Mouse (Mus musculus) forelimb bud, embryonic 11.5 days (tissue): Measurements from ENCODE around the gene Gm10322.

Source experiments
- DNase-seq: peaks from one replicate; pipeline ENCODE4 v3.0.0-alpha.2; 2012; ENCODE audit warnings: low read depth, low spot score

Gene Gm10322

DNA sequence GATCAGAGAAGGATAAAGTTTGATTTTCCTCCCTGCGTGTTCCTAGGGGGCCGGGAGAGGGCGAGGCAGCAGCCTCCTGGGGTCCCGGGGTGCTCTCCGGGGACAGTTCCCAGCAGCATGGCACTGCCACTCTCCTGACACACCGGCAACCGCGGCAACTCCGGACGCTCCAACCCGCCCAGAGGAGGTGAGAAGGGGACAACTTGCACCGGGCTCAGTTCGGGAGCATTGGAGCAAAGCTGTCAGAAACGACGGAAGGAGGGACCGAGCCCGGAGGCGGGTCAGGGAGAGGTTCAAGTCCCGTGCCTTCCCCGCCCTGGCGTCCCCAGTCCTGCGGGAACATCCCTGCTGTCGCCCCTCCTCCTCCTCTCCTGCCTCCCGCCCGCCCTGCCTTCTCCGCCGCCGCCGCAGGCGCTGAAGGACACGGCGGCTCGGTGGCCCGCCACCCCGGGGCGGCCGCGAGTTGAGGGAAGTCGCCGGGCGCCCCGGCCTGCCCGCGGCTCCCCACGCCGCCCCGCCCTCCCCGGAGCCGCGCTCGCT, at the start of gene Gm10322:
TSS of gene Gm10322 (plus strand) at position 83 of the 540 bp plus-strand sequence.
- peak; percentile 48 for DNase-seq

DNA sequence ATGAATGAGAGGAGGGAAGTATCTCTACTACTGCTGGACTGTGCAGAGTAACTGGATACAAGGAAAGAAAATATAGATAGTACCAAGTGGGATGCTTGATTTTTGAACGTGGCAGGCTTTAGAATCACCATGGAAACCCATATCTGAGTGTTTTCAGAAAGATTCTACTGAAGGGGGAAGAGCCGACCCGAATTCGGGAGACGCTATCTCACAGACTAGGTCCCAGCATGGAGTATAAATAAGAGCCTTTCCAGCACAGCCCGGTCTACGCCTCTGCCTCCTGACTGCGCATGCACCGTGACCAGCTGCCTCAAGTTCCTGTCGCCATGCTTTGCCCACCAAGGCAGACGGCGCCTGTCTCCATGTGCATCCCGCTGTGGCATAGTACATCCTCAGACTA, 48.9 kb upstream of the Gm10322 start:
- no peak for DNase-seq

DNA sequence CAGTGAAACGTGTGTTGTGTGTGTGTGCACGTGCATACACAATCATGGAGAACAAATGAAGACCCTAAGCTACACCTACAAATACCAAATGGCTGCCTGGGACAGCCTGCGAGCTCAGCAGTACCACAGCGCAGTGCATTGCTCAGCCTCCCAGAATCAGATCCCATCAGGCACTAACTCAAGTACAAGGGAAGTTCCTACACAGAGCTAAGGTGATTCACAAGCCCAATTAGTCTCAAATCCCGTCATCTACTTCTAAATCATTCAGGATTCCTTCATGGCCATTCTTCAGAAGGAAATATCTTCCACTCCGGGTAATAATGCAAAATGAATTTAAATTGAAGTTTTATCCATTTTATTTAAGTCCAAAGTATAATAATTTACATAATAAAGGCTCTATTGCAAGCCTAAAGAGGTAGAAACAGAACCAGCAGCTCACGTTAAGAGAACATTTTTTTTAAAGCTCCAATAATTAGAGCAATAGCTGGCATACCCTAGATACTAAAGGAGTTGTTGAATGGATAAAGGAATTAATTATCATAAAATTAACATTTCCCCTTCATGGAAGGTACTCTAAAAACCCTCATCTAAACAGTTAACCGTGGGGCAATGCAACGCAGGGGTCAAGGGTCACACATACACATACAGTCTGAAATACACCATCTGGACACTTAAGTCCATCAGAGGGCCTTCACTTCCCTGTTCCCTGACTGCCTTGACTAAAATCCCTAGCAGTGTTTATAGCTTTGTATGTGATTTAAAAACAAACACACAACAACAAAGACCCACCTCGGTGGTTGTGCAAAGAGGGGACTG, 47.0 kb upstream of the Gm10322 start:
- no peak for DNase-seq

DNA sequence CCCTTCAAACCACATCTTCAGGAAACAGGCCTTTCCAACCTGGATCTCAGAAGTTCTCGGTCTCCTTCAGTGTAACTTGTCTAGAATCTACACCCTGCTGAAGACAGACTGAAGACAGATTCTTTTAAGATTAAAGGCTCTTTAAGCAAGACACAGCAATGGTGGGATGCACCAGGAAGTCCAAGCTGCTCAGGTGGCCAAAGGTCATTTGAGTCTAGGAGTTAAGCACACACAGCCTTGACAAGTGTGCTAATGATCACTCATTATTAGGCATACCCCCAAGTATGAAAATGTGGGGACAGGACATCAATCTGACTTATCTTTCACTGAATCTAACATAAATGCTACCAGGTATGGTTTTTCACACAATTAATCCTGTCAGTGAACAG, 46.4 kb upstream of the Gm10322 start:
- no peak for DNase-seq

DNA sequence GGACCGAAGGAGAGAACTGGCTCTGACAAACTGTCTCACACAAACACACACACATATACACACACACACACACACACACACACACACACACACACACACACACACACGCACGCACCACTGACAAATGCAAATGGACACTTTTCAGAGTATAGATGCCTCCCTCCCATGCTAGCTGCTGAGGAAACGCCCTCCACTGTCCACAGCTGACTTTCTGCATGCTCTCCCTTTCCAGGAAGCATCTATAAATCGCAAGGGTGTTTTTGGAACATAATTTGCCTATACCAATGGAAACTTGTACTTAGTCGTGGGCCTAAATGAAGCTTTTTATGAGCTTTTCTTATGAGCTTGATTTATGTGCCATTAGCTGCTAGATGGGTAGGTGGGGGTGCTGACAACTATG, 45.5 kb upstream of the Gm10322 start:
- no peak for DNase-seq

DNA sequence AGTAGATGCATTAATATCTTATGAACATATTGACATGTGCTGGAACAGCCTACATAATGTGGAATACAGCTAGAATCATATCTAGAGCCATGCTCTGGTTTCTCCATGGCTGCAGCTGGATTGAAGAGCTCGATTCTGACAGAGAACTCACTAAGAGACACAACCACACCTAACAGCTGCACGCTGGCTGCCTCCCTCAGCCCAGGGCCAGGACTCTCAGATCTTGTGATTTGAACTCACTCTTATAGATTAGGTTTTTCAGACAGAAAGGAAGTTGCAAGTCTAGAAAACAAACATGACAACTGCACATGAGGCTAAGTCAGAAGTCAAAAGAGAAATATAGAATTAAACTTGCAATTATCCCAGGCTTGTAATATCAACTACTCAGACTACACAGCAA, 45.1 kb upstream of the Gm10322 start:
- no peak for DNase-seq

DNA sequence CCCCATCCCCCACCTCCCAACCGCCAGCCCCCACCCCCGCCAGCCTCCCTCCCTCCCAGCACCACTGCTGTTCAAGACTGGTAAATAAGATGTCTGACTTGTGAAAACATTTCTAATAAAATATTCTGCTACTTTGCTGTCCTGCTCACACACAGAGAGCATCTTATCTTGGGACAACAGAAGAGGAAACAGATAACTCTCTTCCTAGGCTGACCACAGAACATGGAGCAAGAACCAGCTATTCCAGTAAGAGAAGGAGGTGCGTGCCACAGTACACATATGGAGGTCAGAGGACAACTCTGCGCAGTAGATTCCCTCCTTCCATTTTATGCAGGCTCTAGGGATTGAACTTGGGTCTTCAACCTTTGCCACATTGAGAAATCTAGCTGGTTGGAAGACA, 44.6 kb upstream of the Gm10322 start:
- no peak for DNase-seq

DNA sequence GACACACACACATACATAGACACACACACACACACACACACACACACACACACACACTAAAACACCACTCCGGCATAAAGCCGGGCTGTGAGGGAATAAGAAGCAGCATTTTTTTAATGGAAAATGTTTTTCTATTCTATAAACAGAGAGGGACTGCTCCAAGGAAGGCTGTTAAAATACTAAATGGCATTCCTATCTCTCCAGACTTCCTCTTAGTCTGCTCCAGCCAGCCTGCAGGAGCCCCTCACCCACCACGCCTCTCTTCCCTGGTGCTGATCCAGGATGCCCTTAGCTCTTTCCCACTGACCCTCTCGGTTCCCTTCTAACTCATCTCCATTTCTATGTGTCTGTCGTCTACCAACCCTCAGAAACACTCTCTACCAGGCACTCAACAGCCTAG, 43.9 kb upstream of the Gm10322 start:
- no peak for DNase-seq

DNA sequence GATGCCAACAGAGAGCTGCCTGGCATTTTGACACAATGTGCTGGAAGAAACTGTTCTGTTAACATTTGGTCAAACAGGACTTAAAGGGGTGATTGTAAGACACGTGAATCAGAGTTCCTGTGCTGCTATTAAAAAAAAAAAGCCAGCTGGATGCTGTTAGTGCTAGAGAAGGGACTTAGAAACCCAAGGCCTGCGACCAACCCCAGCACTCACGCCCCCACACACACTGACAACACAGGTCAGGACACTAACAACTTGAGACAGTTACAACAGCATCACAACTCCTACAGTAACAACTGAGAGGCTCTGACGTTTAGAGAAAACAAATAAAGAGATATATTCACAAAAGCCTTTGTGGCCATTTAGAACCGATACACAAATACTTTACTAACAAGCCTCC, 39.6 kb upstream of the Gm10322 start:
- DNase-seq: no peak

DNA sequence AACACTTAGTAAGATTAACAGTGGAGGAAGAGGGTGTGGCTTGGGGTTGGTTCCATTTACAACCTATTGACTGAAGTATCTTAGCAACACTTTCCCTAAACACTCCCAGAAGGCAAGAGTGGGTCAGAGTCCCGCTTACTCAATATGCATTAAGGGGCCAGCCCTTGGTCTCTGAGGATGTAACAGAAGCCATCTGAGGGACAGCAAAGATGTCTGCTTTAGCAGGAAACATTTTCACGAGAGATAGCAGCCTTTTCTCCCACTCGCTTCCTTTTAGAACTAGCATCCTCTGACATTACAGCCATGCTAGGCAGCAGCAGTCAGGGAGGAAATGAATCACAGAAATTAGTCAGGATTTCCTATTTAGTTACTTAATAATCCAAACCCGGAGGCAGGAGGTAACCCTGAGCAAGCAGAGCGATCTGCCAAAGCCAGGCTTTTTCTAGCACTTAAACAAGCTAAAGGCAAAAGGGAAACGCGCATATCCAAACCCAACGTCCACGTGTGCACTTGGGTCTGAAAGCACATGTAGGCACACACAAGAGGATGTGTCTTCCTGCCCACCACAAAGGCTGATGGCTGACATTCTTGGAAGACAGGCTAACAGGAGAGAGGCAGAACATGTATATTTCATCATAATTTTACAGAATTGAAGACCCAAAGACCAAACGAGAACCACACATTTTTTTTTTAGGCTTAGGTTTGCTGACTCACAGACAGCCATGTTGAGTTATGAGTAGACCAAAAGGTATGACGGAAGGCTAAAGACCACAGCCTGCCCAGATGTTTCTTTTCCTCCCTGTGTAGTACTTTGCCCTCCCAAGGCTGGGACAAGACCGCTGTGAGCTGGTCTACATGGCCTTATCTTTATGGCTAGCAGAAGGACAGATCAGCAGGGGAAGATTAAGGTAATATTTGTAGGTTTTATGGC, 37.7 kb upstream of the Gm10322 start:
- DNase-seq: peak; percentile 46

DNA sequence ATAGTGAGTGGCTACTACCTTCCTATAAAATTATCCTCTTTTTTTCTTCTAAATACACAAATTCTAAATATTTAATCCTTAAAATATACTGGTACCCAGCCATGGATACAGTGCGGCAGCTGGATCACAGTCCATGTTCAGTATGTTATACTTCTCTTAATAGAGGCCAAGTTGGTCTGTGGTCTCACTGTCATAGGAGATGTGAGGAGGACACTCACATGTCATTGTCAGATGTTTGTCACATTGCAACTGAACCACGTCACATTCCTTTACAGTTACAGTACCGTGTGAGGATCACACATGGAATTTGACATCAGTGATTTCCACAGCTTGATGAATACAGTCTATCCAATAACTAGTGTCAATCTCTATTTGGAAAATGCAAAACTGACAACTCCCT, 36.2 kb upstream of the Gm10322 start:
- no peak for DNase-seq

DNA sequence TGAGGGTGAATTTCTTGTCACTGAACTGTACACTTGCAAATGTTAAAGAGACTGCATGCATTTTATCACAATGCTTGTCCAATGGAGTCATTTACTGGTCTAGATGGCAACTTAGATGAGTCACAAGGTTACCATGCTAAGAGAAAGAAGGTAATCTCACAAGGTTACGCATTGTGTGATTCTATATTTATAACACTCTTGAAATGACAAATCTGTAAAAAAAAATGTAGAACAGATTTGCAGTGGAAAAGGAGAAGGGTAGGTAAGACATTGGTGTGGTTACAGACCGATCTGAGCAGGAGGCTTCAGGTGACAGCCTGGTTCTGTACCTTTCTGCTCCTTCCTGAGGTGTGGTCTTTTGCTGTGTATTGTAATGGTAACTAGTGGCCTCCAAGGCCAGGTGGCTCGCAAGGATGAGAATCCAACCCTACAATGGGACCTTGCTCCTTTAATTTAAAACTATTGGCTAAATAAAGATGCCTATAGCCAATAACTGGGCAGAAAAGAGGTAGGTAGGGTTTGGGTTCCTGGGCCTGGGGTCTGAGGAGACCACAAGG, 35.2 kb upstream of the Gm10322 start:
- no peak for DNase-seq

DNA sequence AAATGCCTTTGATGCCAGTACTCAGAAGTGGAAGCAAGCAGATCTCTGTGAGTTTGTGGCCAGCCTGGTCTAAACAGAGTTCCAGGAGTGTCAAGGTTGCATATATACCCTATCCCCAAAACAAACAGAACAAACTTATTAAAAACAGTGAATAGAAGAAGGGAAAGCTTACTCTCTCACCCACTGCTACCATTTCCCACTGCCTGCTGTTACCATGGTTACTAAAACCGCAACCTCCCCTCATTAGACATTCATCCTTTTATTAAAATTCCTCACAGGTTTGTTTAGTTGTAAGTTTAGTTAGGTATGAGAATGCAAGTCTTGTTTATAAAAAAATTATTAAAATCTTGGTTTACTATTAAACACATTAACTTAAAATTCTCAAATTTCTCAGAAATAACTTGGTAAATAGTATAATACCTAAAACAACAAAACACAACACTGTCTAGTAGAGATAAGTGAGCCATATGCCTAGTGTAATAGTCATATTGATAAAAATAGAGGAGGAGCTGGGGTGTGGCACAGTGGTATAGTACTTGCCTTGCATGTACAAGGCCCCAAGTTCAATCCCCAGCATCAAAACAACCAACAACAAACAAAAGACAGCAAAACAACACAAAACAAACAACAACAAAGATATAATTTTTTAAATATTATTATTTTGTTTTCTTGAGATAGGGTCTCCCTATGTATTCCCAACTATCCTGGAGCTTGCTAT, 33.9 kb upstream of the Gm10322 start:
- no peak for DNase-seq

DNA sequence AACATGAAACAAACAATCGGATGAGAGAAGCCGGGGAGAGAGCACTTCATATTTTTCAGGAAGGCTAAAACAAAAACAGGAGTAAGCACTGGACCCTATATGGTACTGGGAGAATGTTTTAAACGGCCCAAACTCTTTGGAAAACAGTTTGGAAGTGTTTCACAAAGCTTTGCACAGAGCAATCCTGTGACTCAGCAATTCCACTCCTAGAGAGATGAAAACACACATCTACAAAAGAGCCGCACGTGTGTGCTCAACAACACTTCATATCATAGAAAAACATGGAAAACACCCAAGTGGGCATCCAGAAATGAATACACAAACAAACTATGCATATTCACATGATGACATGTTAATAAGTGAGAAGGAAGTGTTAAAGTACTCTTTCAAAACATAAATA, 30.2 kb upstream of the Gm10322 start:
- DNase-seq: no peak

DNA sequence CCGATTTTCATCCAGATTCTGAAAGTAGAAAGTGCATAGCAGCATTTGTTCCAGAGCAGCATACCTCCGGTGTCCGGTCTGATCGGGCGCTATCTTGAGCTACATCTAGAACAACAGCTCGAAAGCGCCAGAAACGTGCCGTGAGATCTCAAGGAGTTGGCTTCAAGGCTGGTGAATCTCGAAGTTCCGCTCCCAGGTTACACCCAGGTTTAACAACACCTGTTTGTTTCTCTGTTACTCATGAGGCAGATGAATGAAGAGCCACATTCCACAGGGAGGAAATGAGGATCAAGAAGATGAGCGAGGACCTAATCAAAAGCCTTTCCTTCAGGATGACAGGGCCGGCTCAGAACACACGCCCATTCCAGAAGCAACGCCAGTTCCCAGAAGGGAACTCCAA, 29.0 kb upstream of the Gm10322 start:
- DNase-seq: no peak

DNA sequence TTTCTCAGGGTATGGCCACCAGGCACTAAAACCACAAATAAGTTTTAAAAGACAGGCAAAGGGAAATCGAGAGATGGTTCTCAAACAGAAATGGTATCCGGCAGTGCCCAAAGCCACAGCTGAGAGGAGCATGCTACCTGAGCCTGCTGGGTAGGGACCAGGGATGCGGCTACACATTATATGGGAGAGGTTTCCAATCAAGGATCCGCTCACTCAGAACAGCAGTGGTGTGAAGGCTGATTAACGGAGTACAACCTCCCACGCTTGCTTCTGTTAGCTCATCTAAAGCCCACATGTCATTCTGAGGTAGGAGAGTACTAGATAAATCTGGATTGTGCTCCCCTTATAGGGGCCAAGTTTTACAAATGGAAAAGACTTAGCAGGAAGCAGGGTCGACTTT, 27.7 kb upstream of the Gm10322 start:
- DNase-seq: no peak

DNA sequence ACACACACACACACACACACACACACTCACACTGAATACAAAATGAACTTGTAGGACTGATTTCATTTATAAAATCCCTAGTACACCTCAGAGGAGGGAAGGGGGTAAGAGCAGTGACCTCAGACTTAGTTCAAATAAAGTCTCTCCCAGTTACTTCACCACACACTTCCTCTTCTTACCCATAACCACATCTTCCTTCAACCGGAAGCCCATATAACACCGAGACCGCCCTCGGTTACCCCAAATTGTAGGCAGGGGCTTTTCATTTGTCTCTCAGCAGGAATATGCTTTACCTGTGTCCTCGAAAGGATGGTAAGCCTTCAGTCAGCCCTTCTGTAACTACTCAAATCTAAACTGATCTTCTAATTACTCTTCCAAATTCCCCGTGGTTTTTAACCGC, 26.4 kb upstream of the Gm10322 start:
- no peak for DNase-seq

DNA sequence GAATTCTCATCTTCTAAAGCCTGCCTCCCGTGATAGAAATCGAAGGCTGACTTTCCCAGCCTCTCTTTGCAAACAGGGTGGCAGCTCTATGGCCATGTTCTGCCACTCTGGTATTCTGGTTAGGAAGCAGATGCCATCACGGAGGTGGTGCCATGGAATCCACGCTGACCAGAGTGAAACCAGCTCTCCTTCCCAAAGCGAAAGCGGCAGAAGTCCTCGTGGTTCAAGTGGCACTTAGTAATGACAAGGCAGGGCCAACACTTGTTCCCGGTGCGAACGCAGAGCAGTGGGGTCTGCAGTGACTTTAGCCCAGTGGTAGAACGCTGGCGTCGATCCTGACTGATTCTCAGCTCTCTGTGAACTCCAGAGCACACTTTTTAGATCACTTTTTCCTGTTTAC, 26.0 kb upstream of the Gm10322 start:
- DNase-seq: no peak

DNA sequence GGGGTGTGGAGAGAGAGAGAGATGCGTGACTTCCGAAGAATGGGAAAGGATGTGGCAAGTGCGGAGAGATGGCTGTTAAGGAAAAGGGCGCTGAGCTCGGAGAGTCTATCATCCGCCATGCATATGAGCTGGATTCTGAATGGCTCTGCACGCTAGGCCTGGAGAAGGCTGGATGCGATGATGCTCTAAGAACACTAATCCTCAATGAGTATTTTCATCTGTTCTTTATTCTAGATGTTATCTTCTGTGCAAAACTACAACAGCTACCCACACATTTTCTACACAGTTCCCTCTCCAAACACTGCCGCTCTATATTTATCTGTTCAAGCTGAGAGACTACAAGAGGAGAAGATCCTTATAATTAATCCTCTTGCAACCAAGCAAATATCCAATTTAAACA, 25.3 kb upstream of the Gm10322 start:
- DNase-seq: no peak

DNA sequence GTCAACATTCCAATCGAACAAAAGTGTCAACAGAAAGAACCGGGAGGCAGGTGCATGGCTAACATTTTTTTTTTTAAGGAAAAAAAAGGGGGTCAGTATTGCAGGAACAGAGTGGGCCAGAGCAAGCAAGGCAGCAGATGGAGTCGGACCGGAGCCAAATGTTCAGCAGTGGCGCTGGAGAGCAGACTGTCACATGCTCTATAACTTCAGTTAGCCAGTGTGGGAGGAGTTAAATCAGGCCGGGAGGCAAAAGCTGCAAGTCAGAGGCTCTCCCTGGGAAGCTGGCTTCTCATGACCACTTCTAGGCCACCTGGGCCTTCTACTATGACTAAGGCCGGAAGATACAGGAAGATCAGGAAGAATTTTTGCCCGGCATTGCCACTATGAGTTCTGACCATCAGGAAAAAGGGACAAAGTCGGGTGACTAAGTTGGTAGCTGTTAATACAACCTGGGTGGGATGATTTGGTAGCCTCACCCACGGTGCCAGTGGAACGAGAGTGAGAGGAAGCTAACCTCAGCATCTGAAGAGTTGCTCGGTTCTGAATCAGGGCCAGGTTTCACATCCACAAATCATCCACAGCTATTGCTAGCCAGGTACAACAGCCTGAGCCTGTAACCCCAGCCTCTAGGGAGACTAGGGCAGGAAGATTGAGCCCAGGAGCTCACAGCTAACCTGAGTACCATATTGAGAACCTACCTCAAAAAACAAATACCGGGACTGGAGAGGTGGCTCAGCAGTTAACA, 21.9 kb upstream of the Gm10322 start:
- DNase-seq: no peak

DNA sequence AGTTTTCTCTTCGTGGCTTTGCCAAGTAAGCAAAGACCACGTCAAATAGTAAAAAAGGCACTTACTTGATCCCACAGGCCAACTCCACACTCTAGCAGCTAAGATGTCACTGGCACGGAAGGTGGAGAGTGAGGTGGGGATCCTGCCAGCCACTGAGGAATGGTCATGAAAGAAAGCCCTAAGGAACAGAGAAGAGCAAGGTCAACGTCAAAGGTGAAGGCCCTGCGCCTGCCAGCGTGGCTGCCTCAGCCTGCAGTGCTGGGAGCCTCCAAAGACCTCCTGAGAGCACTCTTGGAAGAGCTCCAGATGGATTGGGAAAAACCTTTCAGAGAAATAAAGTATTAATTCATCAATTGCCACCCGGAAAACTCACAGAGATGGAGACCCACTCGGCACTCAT, 15.3 kb upstream of the Gm10322 start:
- DNase-seq: no peak
